Mouse (Mus musculus) liver, embryonic 14.5 days (tissue): ENCODE measurements around the gene Sox4. TPM values are rescaled to one million over a fixed set of nuclear protein-coding genes. Genes with fewer than 3 reads are reported as not detected.

Source experiments
- ATAC-seq: fragments of 200-750 bp; cut with Nextera tagmentation; 2 replicates; pipeline ENCODE4 v1.8.0; 2017; ENCODE audit warnings: moderate number of reproducible peaks, mild to moderate bottlenecking, moderate library complexity; ENCODE audit not compliant: insufficient read depth
- DNase-seq, 3 experiments: peaks; one replicate each; pipeline ENCODE4 v3.0.0-alpha.2; 2012 to 2013; ENCODE audit warnings: low read depth in 3 of 3, low spot score in 3 of 3
- H3K27ac ChIP-seq: fragments of 300-500 bp; sonication (generic); 2 replicates; pipeline ENCODE4 v1.5.1; 2014; ENCODE audit warnings: moderate library complexity, mild to moderate bottlenecking, control low read depth, inconsistent platforms
- H3K27me3 ChIP-seq: fragments of 300-500 bp; sonication (generic); 2 replicates; pipeline ENCODE4 v1.6.1; 2014; ENCODE audit warnings: mild to moderate bottlenecking, low read length, moderate library complexity; ENCODE audit not compliant: control insufficient read depth, insufficient read depth
- H3K36me3 ChIP-seq: fragments of 300-500 bp; sonication (generic); replicated peaks from 2 replicates; pipeline ENCODE4 v1.6.1; 2014; ENCODE audit warnings: low read depth; ENCODE audit not compliant: control insufficient read depth, insufficient read depth
- H3K4me1 ChIP-seq, 2 experiments: fragments of 200-500 bp in 1 of 2; fragments of 300-500 bp in 1 of 2; sonication (generic) in 1 of 2; replicated peaks; 2 replicates each; pipeline ENCODE4 v1.6.1; 2012 to 2014; ENCODE audit warnings: antibody characterized with exemption in 1 of 2, inconsistent platforms in 1 of 2, low read length in 1 of 2; ENCODE audit not compliant: control insufficient read depth in 2 of 2, insufficient read depth in 2 of 2
- H3K4me2 ChIP-seq: fragments of 300-500 bp; sonication (generic); 2 replicates; pipeline ENCODE4 v1.6.1; 2014; ENCODE audit warnings: low read depth, mild to moderate bottlenecking, control low read depth, moderate library complexity
- H3K4me3 ChIP-seq, 2 experiments: fragments of 200-500 bp in 1 of 2; fragments of 300-500 bp in 1 of 2; sonication (generic) in 1 of 2; 2 replicates each; pipeline ENCODE4 v1.5.1; 2012 to 2014; ENCODE audit warnings: low read depth in 2 of 2, low read length in 2 of 2, mild to moderate bottlenecking in 2 of 2, control low read depth in 1 of 2, inconsistent platforms in 1 of 2, moderate library complexity in 1 of 2; ENCODE audit not compliant: insufficient read depth in 1 of 2
- H3K9ac ChIP-seq: fragments of 300-500 bp; sonication (generic); replicated peaks from 2 replicates; pipeline ENCODE4 v1.6.1; 2014; ENCODE audit warnings: mild to moderate bottlenecking, control low read depth, moderate library complexity
- H3K9me3 ChIP-seq: fragments of 300-500 bp; sonication (generic); 2 replicates; pipeline ENCODE4 v1.6.1; 2016; ENCODE audit warnings: low read length, mixed read lengths; ENCODE audit not compliant: control insufficient read depth
- CTCF ChIP-seq: IDR thresholded peaks from 2 replicates; pipeline ENCODE4 v1.5.1; 2016; ENCODE audit warnings: antibody characterized with exemption, low read depth, control low read depth
- EP300 ChIP-seq: IDR thresholded peaks from 2 replicates; pipeline ENCODE4 v1.6.1; 2016; ENCODE audit warnings: antibody characterized with exemption, low read depth
- WGBS: fragments of 180-500 bp; shearing (Covaris S2); extraction: QIAGEN DNeasy Blood & Tissue Kit; methylation state at CpG from one replicate; pipeline ENCODE4 v1.1.7; 2014; ENCODE audit not compliant: insufficient replicate concordance; 5-methylcytosine and 5-hydroxymethylcytosine counted together
- polyA plus RNA-seq, 2 experiments: library from polyadenylated mRNA; depleted of rRNA in 1 of 2; stranded (reverse) in 1 of 2; unstranded in 1 of 2; fragments of >200 nt; fragmentation: Nextera tagmentation in 1 of 2; extraction: Ambion mirVana in 1 of 2; gene quantifications; 2 replicates each; pipeline versions ENCODE4 v1.2.1 to v1.2.3; 2012 to 2014

Gene Sox4
- polyA plus RNA-seq, 2 experiments = 1.8 to 2.0 TPM

DNA sequence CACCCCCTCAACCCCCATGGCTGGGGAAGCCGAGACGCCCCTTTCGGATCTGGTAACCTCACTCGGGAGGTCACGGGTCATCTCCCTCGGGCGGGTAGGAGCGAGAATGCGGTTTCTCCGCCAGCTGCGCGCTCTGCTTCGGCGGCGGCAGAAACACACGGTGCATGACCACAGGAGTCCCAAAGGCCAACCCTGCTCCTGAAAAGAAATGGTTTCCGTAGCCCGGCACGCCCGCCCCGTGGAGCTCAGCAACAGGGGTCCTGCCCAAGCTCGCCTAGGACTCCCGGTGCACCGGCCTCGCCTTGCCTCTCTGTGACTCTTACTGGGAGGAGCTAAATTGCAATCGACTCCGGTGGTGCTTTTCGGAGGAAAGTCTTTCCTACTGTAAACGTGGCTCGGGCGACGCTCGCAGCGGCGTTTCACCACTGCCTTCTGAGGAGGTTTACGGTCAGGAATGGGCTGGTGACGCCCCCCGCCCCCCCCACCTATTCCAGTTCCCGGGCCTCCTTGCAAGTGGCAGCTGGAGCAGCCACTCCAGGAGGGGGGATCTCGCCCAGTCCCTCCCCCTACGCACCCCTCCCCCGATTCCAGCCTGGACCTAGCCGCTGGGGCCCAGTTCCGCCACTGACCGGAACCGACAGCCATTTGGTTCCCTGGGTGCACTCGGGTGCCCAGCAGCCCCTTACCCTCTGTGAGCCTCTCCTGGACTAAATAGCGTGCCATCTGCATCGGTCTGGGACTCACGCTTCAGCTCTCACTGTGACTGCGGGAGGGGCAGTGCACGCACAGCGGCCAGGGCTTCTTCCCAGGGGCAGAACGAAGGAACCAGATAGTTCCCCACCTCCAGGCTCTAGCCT is 4.9 kb upstream of the Sox4 start:
- Histone ChIP-seq H3K4me2 (peak overlapping the region; percentile 94), H3K9ac (peak overlapping the region; percentile 64), H3K27ac (peak overlapping the region; percentile 0), H3K9me3 (no peaks in the 10 kb centered on the region), H3K4me1 (peaks cover 2 to 13% of the 10 kb centered on the region in 2 experiments; a peak in 3 of 4 replicates), H3K4me3 (peak overlapping the region; percentile 50 to 60), H3K27me3 (peaks cover 5% of the 10 kb centered on the region), H3K36me3 (no peaks in the 10 kb centered on the region)
- DNase-seq (peak in 2 of 3 experiments; percentile 40 to 42), ATAC-seq (peak; percentile 54)
- TF ChIP-seq EP300 (no peak), CTCF (no peak)
- WGBS = under 1% methylated on average over 54 of the region's 54 CpGs

DNA sequence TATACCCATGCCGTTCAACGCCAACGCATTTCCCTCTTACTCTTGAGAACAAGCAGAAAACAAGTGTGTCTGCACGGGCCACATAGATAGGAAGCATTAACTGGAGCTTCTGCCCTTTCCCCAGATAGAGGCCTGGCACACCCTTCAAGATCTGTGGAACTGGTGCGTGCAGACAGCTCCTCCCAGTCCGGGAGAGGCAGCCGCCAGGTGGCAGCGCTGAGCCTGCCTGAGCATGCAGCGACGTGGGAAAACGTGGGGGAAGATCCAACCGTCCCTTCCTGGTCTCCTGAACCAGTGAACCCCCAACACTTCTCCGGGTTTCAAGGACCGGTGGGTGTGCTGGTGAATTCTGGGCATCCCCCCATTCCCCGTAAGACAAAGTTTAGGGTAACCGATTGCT is 4.3 kb upstream of the Sox4 start:
- Histone ChIP-seq H3K27me3 (peaks cover 12% of the 10 kb centered on the region), H3K4me1 (peaks cover 2 to 13% of the 10 kb centered on the region in 2 experiments; a peak in 3 of 4 replicates), H3K36me3 (no peaks in the 10 kb centered on the region), H3K4me3 (peak overlapping the region; percentile 50 to 60), H3K9ac (peak overlapping the region; percentile 64), H3K27ac (peak overlapping the region; percentile 0), H3K4me2 (peak overlapping the region; percentile 94), H3K9me3 (no peaks in the 10 kb centered on the region)
- WGBS = under 1% methylated on average over 16 of the region's 16 CpGs
- TF ChIP-seq CTCF = peak; percentile 99
- peak; percentile 38 for TF ChIP-seq EP300
- DNase-seq (peak; percentile 68 to 73 (median 72)), ATAC-seq (peak; percentile 79)

DNA sequence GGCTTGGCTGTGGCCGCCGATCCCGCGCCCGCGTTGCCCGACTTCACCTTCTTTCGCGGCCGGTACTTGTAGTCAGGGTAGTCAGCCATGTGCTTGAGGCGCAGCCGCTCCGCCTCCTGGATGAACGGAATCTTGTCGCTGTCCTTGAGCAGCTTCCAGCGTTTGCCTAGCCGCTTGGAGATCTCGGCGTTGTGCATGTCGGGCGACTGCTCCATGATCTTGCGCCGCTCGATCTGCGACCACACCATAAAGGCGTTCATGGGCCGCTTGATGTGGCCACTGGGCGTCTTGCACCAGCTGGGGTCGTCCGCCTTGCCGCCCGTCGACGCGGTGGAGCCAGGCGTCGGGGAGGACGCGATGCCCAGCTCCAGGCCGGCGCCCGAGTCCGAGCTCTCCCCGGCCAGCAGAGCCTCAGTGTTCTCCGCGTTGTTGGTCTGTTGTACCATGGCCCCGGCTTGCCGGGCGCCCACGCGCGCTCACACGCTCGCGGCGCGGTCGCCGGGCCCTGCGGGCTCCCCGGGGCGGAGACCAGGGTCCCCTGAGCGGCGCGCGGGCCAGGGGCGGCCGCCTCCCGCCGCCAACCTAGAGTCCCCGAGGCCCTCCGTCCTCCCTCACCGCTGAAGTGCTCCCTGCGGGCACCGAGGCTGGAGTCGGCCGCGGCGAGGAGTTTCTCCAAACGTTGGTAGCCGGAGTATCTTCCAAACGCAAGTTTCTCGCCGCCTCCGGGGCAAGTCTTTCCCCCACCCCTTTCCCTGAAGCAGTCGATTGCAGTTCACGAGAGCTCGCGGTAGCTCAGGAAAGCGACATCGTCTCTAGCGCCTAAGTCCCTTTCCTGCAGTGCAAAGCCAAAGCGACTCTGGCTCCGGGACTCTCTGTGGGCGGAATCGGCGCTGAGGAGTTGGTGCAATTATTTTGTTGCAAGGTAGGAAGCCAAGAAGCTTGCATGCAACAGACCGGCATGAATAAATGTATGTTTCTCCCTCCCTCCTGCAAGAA is 639 bp downstream of the Sox4 start:
- H3K4me2 ChIP-seq = peak overlapping the region; percentile 79
- peaks cover 42% of the 10 kb centered on the region for H3K27me3 ChIP-seq
- H3K36me3 ChIP-seq = no peaks in the 10 kb centered on the region
- TF ChIP-seq EP300 (no peak), CTCF (no peak)
- peak overlapping the region; percentile 25 for H3K27ac ChIP-seq
- peaks cover 0 to 10% of the 10 kb centered on the region in 2 experiments; a peak in 3 of 4 replicates for H3K4me1 ChIP-seq
- DNase-seq (peak in 1 of 3 experiments; percentile 30), ATAC-seq (peak; percentile 12; the same call in 1 of the 2 replicates)
- H3K9me3 ChIP-seq = no peaks in the 10 kb centered on the region
- H3K9ac ChIP-seq = peak overlapping the region; percentile 54
- peak overlapping the region; percentile 50 to 60 for H3K4me3 ChIP-seq
- under 1% methylated on average over 93 of the region's 98 CpGs for WGBS

DNA sequence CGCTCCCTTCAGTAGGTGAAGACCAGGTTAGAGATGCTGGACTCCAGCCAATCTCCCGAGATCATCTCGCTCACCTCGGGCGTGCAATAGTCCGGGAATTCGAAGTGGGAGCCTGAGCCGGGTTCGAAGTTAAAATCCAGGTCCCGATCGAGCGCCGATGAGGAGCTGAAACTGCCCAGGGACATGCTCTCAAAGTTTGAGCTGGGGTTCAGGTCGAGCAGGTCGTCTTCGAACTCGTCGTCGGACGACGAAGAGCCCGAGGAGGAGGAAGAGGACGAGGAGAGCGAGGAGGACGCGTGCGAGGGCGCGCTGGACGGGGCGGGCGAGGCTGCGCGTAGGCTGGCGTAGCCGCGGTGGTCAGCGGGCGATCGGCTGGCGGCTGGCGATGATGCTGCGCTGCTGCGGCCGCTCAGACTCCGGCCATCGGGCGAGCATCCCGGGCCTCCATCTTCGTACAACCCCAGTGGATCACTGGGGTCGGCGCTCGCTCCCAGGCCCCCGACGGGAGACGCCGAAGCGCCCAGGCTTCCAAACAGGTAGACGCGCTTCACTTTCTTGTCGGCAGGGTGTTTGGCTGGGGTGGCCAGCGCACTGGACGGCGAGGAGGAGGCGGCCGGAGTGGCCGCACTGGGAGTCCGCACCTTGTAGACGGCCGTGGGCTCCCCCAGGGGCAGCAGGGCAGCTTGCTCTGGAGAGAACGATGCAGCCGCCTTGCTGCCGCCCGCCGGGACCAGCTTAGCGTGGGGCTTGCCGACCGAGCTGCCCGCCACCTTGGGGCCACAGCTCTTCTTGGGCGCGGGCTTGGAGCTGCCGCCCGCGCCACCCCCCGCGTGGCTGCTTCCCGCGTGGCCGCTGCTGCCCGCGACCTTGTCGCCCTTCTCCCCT is 1.6 kb downstream of the Sox4 start:
- Histone ChIP-seq H3K27ac (no peak overlapping the region), H3K9me3 (no peaks in the 10 kb centered on the region), H3K36me3 (no peaks in the 10 kb centered on the region), H3K27me3 (peaks cover 42% of the 10 kb centered on the region), H3K4me1 (peaks cover 0 to 6% of the 10 kb centered on the region in 2 experiments; a peak in 2 of 4 replicates), H3K4me2 (peak overlapping the region; percentile 79), H3K4me3 (peak overlapping the region; percentile 50 to 60), H3K9ac (peak overlapping the region; percentile 54)
- no peak for DNase-seq
- 1% methylated on average over 92 of the region's 92 CpGs for WGBS
- TF ChIP-seq CTCF (no peak), EP300 (no peak)
- no peak for ATAC-seq
